Mouse (Mus musculus) inflammation-experienced regulatory T-cells, adult 16 weeks (primary cell): Measurements from ENCODE around the gene Fus. TPM values are rescaled to one million over a fixed set of nuclear protein-coding genes. Genes with fewer than 3 reads are reported as not detected.

Source experiments
- polyA plus RNA-seq: library from polyadenylated mRNA; unstranded; fragments of 100-300 nt; shearing (Covaris generic); gene quantifications from one replicate; pipeline ENCODE4 v1.2.1, GENCODE M21; 2017

The Fus gene
- polyA plus RNA-seq, result 177 TPM

GRCm38 (mm10) chr7:127967004-127967921 lies at the start of gene Fus:
Fus (plus strand) TSS chr7:127967457.

GRCm38 (mm10) chr7:127929923-127930322 lies 37.3 kb upstream of the Fus start, which contains the start of gene Prss8:
Prss8 (minus strand) TSS chr7:127930104.

DNA sequence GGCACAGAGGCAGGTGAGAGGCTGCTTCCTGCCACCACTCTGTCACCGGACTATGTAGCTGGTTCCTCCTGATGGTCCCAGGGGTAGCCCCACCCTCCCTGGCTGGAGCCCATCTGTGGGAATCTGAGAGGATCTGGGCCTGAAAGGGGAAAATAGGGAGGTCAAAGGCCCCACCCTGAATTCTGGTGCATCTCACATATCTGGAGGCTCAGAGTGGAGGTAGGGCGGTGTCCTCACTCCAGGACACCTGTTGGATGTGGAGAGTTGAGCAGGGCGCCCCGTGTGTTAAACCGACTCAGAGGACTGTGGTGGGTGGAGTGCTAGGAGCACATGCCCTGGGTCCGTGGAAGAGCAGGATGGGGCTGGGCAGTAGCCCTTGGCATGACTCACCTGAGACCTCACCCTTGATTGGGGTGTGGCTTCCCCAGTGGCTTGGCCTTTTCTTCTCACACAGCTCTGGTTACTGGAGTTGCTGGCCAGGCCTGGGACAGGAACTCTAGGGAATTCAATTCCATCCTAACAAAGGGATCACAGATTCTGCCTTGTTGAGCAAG lies 20.7 kb upstream of the Fus start, which contains the start of gene Prss36:
Gene Prss36 (minus strand): TSS at position 256 of the 554 bp plus-strand sequence.

DNA sequence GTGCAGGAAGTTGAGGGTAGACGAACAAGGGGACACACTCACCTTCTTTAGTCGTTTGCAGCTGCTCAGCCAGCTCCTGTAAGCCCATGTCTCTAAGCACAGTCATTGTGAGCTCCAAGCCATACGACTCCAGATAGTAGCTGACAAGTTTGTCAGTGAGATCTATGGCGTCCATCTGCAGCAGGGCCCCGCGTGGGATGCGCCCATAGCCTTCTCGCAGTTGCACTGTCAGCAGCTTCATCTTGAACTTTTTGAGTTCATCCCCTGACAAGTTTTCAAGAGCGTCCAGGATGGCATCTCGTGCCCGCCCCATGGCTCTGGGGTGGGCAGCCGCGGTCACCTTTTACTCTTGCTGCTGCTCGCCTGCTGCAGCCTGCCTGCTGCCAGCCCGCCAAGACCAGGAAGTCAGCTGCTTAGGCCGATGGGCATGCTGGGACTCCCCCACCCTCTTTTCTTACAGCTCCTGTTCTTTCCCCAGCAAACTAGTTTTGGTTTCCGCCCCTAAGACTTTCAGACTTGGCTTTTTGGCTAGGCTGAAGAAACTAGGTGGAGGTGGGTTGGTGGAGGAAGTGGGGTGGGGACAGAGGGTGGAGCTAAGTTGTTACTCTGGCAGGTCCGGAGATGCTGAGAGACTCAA lies 26.2 kb downstream of the Fus start, which contains the start of gene Pycard:
Gene Pycard (minus strand): TSS at position 527 of the 637 bp plus-strand sequence.

GRCm38 (mm10) chr7:128003688-128004087 lies 36.4 kb downstream of the Fus start, which contains the start of gene Trim72:
Trim72 (plus strand) TSS chr7:128003949.

Other genes starting within 250 kb of the Fus start
- gene Ctf2, start 235.3 kb upstream of the Fus start, polyA plus RNA-seq, result not detected
- gene Fbxl19, start 222.9 kb upstream of the Fus start, polyA plus RNA-seq, result 1.3 TPM
- gene Orai3, start 197.6 kb upstream of the Fus start, polyA plus RNA-seq, result 38.5 TPM
- 1.2 TPM for gene Setd1a, start 190.8 kb upstream of the Fus start, polyA plus RNA-seq
- not detected for gene Gm49388, start 181.8 kb upstream of the Fus start, polyA plus RNA-seq
- 4.5 TPM for gene Hsd3b7, start 166.9 kb upstream of the Fus start, polyA plus RNA-seq
- gene Stx4a, start 143.2 kb upstream of the Fus start, polyA plus RNA-seq, result 167 TPM
- gene Stx1b, start 142.9 kb upstream of the Fus start, polyA plus RNA-seq, result not detected
- gene Zfp646, start 91.2 kb upstream of the Fus start, polyA plus RNA-seq, result 63.8 TPM
- 23.2 TPM for gene Zfp668, start 90.6 kb upstream of the Fus start, polyA plus RNA-seq
- 1.0 TPM for gene Prss53, start 76.5 kb upstream of the Fus start, polyA plus RNA-seq
- gene Gm21974, start 72.0 kb upstream of the Fus start, polyA plus RNA-seq, result not detected
- 64.0 TPM for gene Vkorc1, start 71.8 kb upstream of the Fus start, polyA plus RNA-seq
- 71.2 TPM for gene Bckdk, start 63.4 kb upstream of the Fus start, polyA plus RNA-seq
- 49.7 TPM for gene Kat8, start 54.9 kb upstream of the Fus start, polyA plus RNA-seq
- not detected for gene Prss8, start 37.4 kb upstream of the Fus start, polyA plus RNA-seq
- 5.0 TPM for gene Prss36, start 20.7 kb upstream of the Fus start, polyA plus RNA-seq
- 295 TPM for gene Pycard, start 26.4 kb downstream of the Fus start, polyA plus RNA-seq
- not detected for gene Trim72, start 36.5 kb downstream of the Fus start, polyA plus RNA-seq
- 0.61 TPM for gene Itgam, start 95.2 kb downstream of the Fus start, polyA plus RNA-seq
- not detected for gene Gm49368, start 95.2 kb downstream of the Fus start, polyA plus RNA-seq
- 0.27 TPM for gene Itgax, start 162.1 kb downstream of the Fus start, polyA plus RNA-seq
- gene Itgad, start 186.9 kb downstream of the Fus start, polyA plus RNA-seq, result 5.5 TPM
- not detected for gene Cox6a2, start 238.9 kb downstream of the Fus start, polyA plus RNA-seq